Mouse (Mus musculus): ENCODE data around the gene Tmem132b. TPM values are rescaled to one million over a fixed set of nuclear protein-coding genes. Genes with fewer than 3 reads are reported as not detected.

The Tmem132b gene
- polyA plus RNA-seq, 1 experiment, result under 0.01 TPM

- H3K79me3 ChIP-seq (ENCODE audit: low read depth), result no peaks in the 10 kb centered on the region
- TF ChIP-seq FOSL1 (IDR thresholded peaks at IDR 0.05; ENCODE audit: insufficient read depth, low read length, poor library complexity, severe bottlenecking) (no peak), USF1 (IDR thresholded peaks at IDR 0.05; ENCODE audit: low read depth) (no peak), CEBPB (IDR thresholded peaks at IDR 0.05; ENCODE audit: low read depth) (no peak), MYOD1 (IDR thresholded peaks at IDR 0.05; ENCODE audit: control insufficient read depth, insufficient read length, low read depth) (no peak), CTCF (IDR thresholded peaks at IDR 0.05; ENCODE audit: control insufficient read depth, insufficient read depth, insufficient read length) (no peak), MYOG (IDR thresholded peaks at IDR 0.05; ENCODE audit: control insufficient read depth, extremely low read depth, insufficient read length) (no peak), MAX (IDR thresholded peaks at IDR 0.05) (no peak)
- no peaks in the 10 kb centered on the region for H3K79me2 ChIP-seq (ENCODE audit: control insufficient read depth, insufficient read depth)
- no peaks in the 10 kb centered on the region for H3K27me3 ChIP-seq (ENCODE audit: control insufficient read depth, insufficient read depth, insufficient read length)
- no peak overlapping the region for H3K4me3 ChIP-seq (ENCODE audit: insufficient read depth, poor library complexity, severe bottlenecking)
- no peak overlapping the region for H3ac ChIP-seq (ENCODE audit: control insufficient read depth, insufficient read length, low read depth)
- H3K36me3 ChIP-seq (ENCODE audit: control insufficient read depth, insufficient read depth), result no peaks in the 10 kb centered on the region
Measured at GRCm38 (mm10) chr5:125799622-125800021, 268.0 kb downstream of the Tmem132b start.

- Histone ChIP-seq H3ac (ENCODE audit: control insufficient read depth, insufficient read length, low read depth) (no peak overlapping the region), H3K36me3 (ENCODE audit: control insufficient read depth, insufficient read depth) (no peaks in the 10 kb centered on the region), H3K79me2 (ENCODE audit: control insufficient read depth, insufficient read depth) (no peaks in the 10 kb centered on the region), H3K27me3 (ENCODE audit: control insufficient read depth, insufficient read depth, insufficient read length) (no peaks in the 10 kb centered on the region), H3K79me3 (ENCODE audit: low read depth) (no peaks in the 10 kb centered on the region), H3K4me3 (ENCODE audit: insufficient read depth, poor library complexity, severe bottlenecking) (no peak overlapping the region)
- TF ChIP-seq CEBPB (IDR thresholded peaks at IDR 0.05; ENCODE audit: low read depth) (no peak), MYOG (IDR thresholded peaks at IDR 0.05; ENCODE audit: control insufficient read depth, extremely low read depth, insufficient read length) (no peak), USF1 (IDR thresholded peaks at IDR 0.05; ENCODE audit: low read depth) (no peak), MAX (IDR thresholded peaks at IDR 0.05) (no peak), CTCF (IDR thresholded peaks at IDR 0.05; ENCODE audit: control insufficient read depth, insufficient read depth, insufficient read length) (no peak), MYOD1 (IDR thresholded peaks at IDR 0.05; ENCODE audit: control insufficient read depth, insufficient read length, low read depth) (no peak), FOSL1 (IDR thresholded peaks at IDR 0.05; ENCODE audit: insufficient read depth, low read length, poor library complexity, severe bottlenecking) (no peak)
Measured at GRCm38 (mm10) chr5:125800025-125800424, 268.5 kb downstream of the Tmem132b start.

DNA sequence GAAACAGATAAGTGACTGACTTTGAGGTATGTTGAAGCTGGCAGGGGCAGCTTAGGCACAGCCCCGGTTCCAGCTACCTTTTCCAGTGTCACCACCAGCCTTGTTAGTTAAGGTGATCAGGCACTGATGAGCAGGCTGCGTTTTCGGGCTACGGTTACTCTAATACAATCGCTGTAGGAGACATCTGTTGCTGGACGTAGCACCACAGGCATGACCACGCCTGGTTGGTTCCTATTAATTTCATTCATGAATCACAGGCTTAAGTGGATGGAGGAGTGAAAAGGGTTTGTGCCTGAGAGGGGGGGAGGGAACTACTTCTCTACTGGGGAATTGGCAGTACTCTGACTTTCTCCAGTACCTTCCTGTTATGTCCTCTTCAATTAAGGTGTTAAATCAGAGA lies 271.2 kb downstream of the Tmem132b start:
- Histone ChIP-seq H3K4me3 (ENCODE audit: insufficient read depth, poor library complexity, severe bottlenecking) (no peak overlapping the region), H3K79me2 (ENCODE audit: control insufficient read depth, insufficient read depth) (no peaks in the 10 kb centered on the region), H3K79me3 (ENCODE audit: low read depth) (no peaks in the 10 kb centered on the region), H3ac (ENCODE audit: control insufficient read depth, insufficient read length, low read depth) (no peak overlapping the region), H3K36me3 (ENCODE audit: control insufficient read depth, insufficient read depth) (no peaks in the 10 kb centered on the region), H3K27me3 (ENCODE audit: control insufficient read depth, insufficient read depth, insufficient read length) (no peaks in the 10 kb centered on the region)
- no peak for TF ChIP-seq MAX (IDR thresholded peaks at IDR 0.05)
- TF ChIP-seq USF1 (IDR thresholded peaks at IDR 0.05; ENCODE audit: low read depth), result no peak
- no peak for TF ChIP-seq FOSL1 (IDR thresholded peaks at IDR 0.05; ENCODE audit: insufficient read depth, low read length, poor library complexity, severe bottlenecking)
- TF ChIP-seq MYOD1 (IDR thresholded peaks at IDR 0.05; ENCODE audit: control insufficient read depth, insufficient read length, low read depth), result no peak
- TF ChIP-seq MYOG (IDR thresholded peaks at IDR 0.05; ENCODE audit: control insufficient read depth, extremely low read depth, insufficient read length), result no peak
- no peak for TF ChIP-seq CTCF (IDR thresholded peaks at IDR 0.05; ENCODE audit: control insufficient read depth, insufficient read depth, insufficient read length)

GRCm38 (mm10) chr5:125805327-125805726 lies 273.8 kb downstream of the Tmem132b start:
- Histone ChIP-seq H3K79me2 (ENCODE audit: control insufficient read depth, insufficient read depth) (no peaks in the 10 kb centered on the region), H3ac (ENCODE audit: control insufficient read depth, insufficient read length, low read depth) (no peak overlapping the region), H3K36me3 (ENCODE audit: control insufficient read depth, insufficient read depth) (no peaks in the 10 kb centered on the region), H3K27me3 (ENCODE audit: control insufficient read depth, insufficient read depth, insufficient read length) (no peaks in the 10 kb centered on the region), H3K4me3 (ENCODE audit: insufficient read depth, poor library complexity, severe bottlenecking) (no peak overlapping the region), H3K79me3 (ENCODE audit: low read depth) (no peaks in the 10 kb centered on the region)
- TF ChIP-seq MYOG (IDR thresholded peaks at IDR 0.05; ENCODE audit: control insufficient read depth, extremely low read depth, insufficient read length) (no peak), MYOD1 (IDR thresholded peaks at IDR 0.05; ENCODE audit: control insufficient read depth, insufficient read length, low read depth) (no peak), MAX (IDR thresholded peaks at IDR 0.05) (no peak), CEBPB (IDR thresholded peaks at IDR 0.05; ENCODE audit: low read depth) (no peak), USF1 (IDR thresholded peaks at IDR 0.05; ENCODE audit: low read depth) (no peak), FOSL1 (IDR thresholded peaks at IDR 0.05; ENCODE audit: insufficient read depth, low read length, poor library complexity, severe bottlenecking) (no peak), CTCF (IDR thresholded peaks at IDR 0.05; ENCODE audit: control insufficient read depth, insufficient read depth, insufficient read length) (no peak)

DNA sequence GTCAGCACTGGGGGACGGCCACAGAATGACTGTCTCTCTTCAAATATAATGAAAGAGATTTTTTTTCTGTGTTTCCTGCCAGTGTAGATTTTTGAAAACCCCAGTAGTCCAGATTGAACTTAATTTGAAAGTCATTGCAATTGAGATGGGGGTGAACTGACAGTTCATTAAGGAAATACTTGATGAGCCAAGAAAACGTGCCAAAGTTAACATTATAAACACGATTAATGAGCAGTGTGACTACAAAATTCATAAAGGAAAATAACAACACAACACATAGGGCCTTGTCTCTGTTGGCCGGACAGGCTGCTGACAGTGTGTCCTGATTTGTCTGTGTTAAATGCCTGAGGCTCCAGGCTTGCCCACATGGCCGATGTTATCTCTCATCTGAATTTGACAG lies 276.3 kb downstream of the Tmem132b start:
- H3K36me3 ChIP-seq (ENCODE audit: control insufficient read depth, insufficient read depth), result no peaks in the 10 kb centered on the region
- no peaks in the 10 kb centered on the region for H3K27me3 ChIP-seq (ENCODE audit: control insufficient read depth, insufficient read depth, insufficient read length)
- H3K4me3 ChIP-seq (ENCODE audit: insufficient read depth, poor library complexity, severe bottlenecking), result no peak overlapping the region
- no peaks in the 10 kb centered on the region for H3K79me2 ChIP-seq (ENCODE audit: control insufficient read depth, insufficient read depth)
- no peak overlapping the region for H3ac ChIP-seq (ENCODE audit: control insufficient read depth, insufficient read length, low read depth)
- TF ChIP-seq MYOG (IDR thresholded peaks at IDR 0.05; ENCODE audit: control insufficient read depth, extremely low read depth, insufficient read length) (no peak), CTCF (IDR thresholded peaks at IDR 0.05; ENCODE audit: control insufficient read depth, insufficient read depth, insufficient read length) (no peak), CEBPB (IDR thresholded peaks at IDR 0.05; ENCODE audit: low read depth) (no peak), FOSL1 (IDR thresholded peaks at IDR 0.05; ENCODE audit: insufficient read depth, low read length, poor library complexity, severe bottlenecking) (no peak)
- no peaks in the 10 kb centered on the region for H3K79me3 ChIP-seq (ENCODE audit: low read depth)

DNA sequence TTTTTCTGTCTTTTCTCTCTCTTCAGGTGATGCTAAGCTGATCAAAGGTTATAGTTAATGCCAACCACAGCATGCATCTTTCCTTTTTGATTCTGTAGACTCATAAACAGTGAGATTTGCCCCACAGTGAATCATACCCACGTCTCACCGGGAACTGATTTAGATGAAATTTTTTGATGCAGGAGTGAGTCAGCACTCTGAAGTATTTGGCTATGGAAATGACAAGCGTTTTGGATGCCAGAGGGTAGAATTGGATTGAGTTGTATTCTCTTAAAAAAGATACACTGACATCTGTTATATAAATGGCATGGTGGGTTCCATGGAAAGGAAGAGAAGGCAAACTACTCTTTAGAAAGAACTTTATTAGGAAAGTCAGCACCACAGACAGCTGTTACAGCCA lies 297.8 kb downstream of the Tmem132b start:
- Histone ChIP-seq H3ac (ENCODE audit: control insufficient read depth, insufficient read length, low read depth) (no peak overlapping the region), H3K27me3 (ENCODE audit: control insufficient read depth, insufficient read depth, insufficient read length) (no peaks in the 10 kb centered on the region), H3K4me3 (ENCODE audit: insufficient read depth, poor library complexity, severe bottlenecking) (no peak overlapping the region), H3K79me2 (ENCODE audit: control insufficient read depth, insufficient read depth) (no peaks in the 10 kb centered on the region), H3K79me3 (ENCODE audit: low read depth) (no peaks in the 10 kb centered on the region), H3K36me3 (ENCODE audit: control insufficient read depth, insufficient read depth) (no peaks in the 10 kb centered on the region)
- TF ChIP-seq CEBPB (IDR thresholded peaks at IDR 0.05; ENCODE audit: low read depth), result no peak
- TF ChIP-seq USF1 (IDR thresholded peaks at IDR 0.05; ENCODE audit: low read depth), result no peak
- TF ChIP-seq MAX (IDR thresholded peaks at IDR 0.05), result no peak
- TF ChIP-seq CTCF (IDR thresholded peaks at IDR 0.05; ENCODE audit: control insufficient read depth, insufficient read depth, insufficient read length), result no peak
- no peak for TF ChIP-seq MYOG (IDR thresholded peaks at IDR 0.05; ENCODE audit: control insufficient read depth, extremely low read depth, insufficient read length)
- TF ChIP-seq FOSL1 (IDR thresholded peaks at IDR 0.05; ENCODE audit: insufficient read depth, low read length, poor library complexity, severe bottlenecking), result no peak
- TF ChIP-seq MYOD1 (IDR thresholded peaks at IDR 0.05; ENCODE audit: control insufficient read depth, insufficient read length, low read depth), result no peak
